Mouse (Mus musculus): ENCODE measurements around the gene Taf15. TPM values are rescaled to one million over a fixed set of nuclear protein-coding genes. Genes with fewer than 3 reads are reported as not detected.

The Taf15 gene
- total and polyA plus RNA-seq, 2 experiments: 7.1 to 29.1 TPM

- H3K27me3 ChIP-seq (ENCODE audit: control insufficient read depth, insufficient read depth, low read length): no peaks in the 10 kb centered on the region
- DNase-seq (ENCODE audit: extremely low read depth, low read depth, low spot score): no peak
- H3K4me3 ChIP-seq (ENCODE audit: insufficient read depth, low read depth, low read length): no peak overlapping the region
- H3K36me3 ChIP-seq (ENCODE audit: control insufficient read depth, insufficient read depth, low read length): no peaks in the 10 kb centered on the region
- TF ChIP-seq POLR2A (IDR thresholded peaks at IDR 0.05; ENCODE audit: extremely low read depth, insufficient read depth, low read length) (no peak), CTCF (IDR thresholded peaks at IDR 0.05; ENCODE audit: low read depth, low read length) (no peak)
- H3K79me2 ChIP-seq (ENCODE audit: control insufficient read depth, insufficient read depth, low read length): no peaks in the 10 kb centered on the region
- WGBS: 89% methylated on average over 10 of the region's 10 CpGs
- H3K4me1 ChIP-seq (ENCODE audit: control insufficient read depth, insufficient read depth, low read length): no peaks in the 10 kb centered on the region; the same call in 1 of the 2 replicates
- no peak overlapping the region for H3K27ac ChIP-seq (replicated peaks; ENCODE audit: insufficient read depth, low read depth, low read length)
- H3K9ac ChIP-seq (ENCODE audit: low read depth, low read length): no peak overlapping the region
Measured at GRCm38 (mm10) chr11:83461462-83462027, 11.3 kb upstream of the Taf15 start.

DNA sequence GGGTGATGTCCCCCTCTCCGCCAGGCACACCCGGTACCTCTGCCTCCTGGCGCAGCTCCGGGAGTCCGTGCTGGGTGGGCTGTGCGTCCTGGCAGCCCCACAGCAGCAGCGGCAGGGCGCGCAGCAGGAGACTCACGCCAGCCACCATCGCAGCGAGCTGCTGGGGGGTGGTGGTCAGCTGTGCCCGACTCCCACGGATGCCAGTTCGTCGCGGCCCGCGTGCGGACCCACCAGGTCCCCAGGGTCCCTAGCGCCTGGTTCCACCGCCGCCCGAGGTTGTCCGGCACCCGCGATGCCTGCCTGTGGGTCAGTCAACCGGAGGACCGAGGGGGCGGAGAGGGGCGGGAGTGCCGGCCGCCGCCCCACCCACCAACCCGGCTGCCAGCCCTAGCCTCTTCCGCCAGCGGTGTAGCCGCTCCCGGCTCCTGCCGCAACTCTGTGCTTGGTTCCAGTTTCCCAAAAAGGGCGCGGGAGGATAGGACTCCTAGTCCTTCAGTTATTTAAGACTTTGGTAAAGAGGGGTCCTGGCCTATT lies 10.1 kb upstream of the Taf15 start, which contains the start of gene Mmp28:
Gene Mmp28 (minus strand): TSS at position 361 of the 534 bp plus-strand sequence.
- no peaks in the 10 kb centered on the region; the same call in 1 of the 2 replicates for H3K4me1 ChIP-seq (ENCODE audit: control insufficient read depth, insufficient read depth, low read length)
- WGBS: under 1% methylated on average over 42 of the region's 42 CpGs
- no peaks in the 10 kb centered on the region for H3K27me3 ChIP-seq (ENCODE audit: control insufficient read depth, insufficient read depth, low read length)
- H3K27ac ChIP-seq (replicated peaks; ENCODE audit: insufficient read depth, low read depth, low read length): no peak within 1 kb of the TSS
- TF ChIP-seq POLR2A (IDR thresholded peaks at IDR 0.05; ENCODE audit: extremely low read depth, insufficient read depth, low read length) (no peak), CTCF (IDR thresholded peaks at IDR 0.05; ENCODE audit: low read depth, low read length) (no peak)
- H3K4me3 ChIP-seq (ENCODE audit: insufficient read depth, low read depth, low read length): peak within 1 kb of the TSS; percentile 70
- no peaks in the 10 kb centered on the region for H3K79me2 ChIP-seq (ENCODE audit: control insufficient read depth, insufficient read depth, low read length)
- DNase-seq (ENCODE audit: extremely low read depth, low read depth, low spot score): peak; percentile 24
- peak within 1 kb of the TSS; percentile 68 for H3K9ac ChIP-seq (ENCODE audit: low read depth, low read length)
- no peaks in the 10 kb centered on the region for H3K36me3 ChIP-seq (ENCODE audit: control insufficient read depth, insufficient read depth, low read length)

DNA sequence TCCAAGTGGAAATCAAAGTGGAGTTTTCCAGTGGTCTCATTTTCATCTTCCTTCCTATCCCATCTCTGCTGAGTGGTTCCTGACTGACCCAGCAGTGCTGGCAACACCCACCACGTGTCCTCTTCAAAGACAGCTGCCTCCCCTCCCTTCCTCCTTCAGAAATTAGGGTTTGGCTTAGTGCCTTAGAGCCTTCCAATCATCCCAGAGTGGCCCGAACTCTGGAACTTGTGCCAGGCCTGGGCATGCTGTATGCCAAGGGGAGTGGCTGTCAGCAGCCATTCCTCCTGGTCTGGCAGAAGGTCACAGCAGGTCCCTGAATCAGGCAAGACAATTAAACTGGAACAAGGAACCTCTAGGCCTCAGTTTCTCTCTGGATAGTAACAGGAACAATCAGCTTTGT lies 6.9 kb upstream of the Taf15 start:
- WGBS: 8% methylated on average over 2 of the region's 2 CpGs
- peak; percentile 56 for DNase-seq (ENCODE audit: extremely low read depth, low read depth, low spot score)
- no peak overlapping the region for H3K27ac ChIP-seq (replicated peaks; ENCODE audit: insufficient read depth, low read depth, low read length)

DNA sequence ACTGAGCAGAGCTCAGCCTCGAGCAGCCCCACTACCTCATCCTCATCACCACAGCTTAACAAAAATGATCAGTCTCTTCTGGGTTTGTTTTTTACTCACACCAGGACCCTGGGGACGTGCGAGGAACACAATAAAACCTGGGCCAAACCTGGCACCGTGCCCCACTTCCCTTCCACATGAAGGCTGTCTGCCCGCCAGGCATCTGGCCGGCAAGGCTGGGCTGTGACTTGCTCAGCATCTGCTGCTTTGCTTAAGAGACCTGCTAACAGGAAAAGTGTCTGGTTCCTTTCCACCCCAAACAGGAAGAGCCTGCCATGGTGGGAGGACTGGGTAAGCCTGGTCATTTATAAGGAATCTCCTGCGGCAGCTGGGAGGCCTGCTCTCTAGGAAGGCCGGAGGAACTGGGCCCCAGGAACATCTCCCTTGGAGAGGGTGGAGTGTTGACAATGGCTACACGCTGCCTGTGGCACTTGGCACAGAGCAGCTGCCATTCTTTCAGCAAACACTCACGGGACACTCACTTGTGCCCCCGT lies 5.7 kb upstream of the Taf15 start:
- 74% methylated on average over 11 of the region's 11 CpGs for WGBS
- no peak overlapping the region for H3K9ac ChIP-seq (ENCODE audit: low read depth, low read length)
- H3K4me3 ChIP-seq (ENCODE audit: insufficient read depth, low read depth, low read length): no peak overlapping the region
- no peak for DNase-seq (ENCODE audit: extremely low read depth, low read depth, low spot score)
- no peak overlapping the region for H3K27ac ChIP-seq (replicated peaks; ENCODE audit: insufficient read depth, low read depth, low read length)
- H3K79me2 ChIP-seq (ENCODE audit: control insufficient read depth, insufficient read depth, low read length): no peaks in the 10 kb centered on the region
- TF ChIP-seq CTCF (IDR thresholded peaks at IDR 0.05; ENCODE audit: low read depth, low read length) (no peak), POLR2A (IDR thresholded peaks at IDR 0.05; ENCODE audit: extremely low read depth, insufficient read depth, low read length) (no peak)
- peaks cover 6% of the 10 kb centered on the region; the same call in 1 of the 2 replicates for H3K4me1 ChIP-seq (ENCODE audit: control insufficient read depth, insufficient read depth, low read length)
- no peaks in the 10 kb centered on the region for H3K36me3 ChIP-seq (ENCODE audit: control insufficient read depth, insufficient read depth, low read length)
- no peaks in the 10 kb centered on the region for H3K27me3 ChIP-seq (ENCODE audit: control insufficient read depth, insufficient read depth, low read length)

More for the DNA sequence above, 6.9 kb upstream of the Taf15 start:
- no peaks in the 10 kb centered on the region for H3K27me3 ChIP-seq (ENCODE audit: control insufficient read depth, insufficient read depth, low read length)
- H3K4me3 ChIP-seq (ENCODE audit: insufficient read depth, low read depth, low read length): no peak overlapping the region
- H3K4me1 ChIP-seq (ENCODE audit: control insufficient read depth, insufficient read depth, low read length): no peaks in the 10 kb centered on the region; the same call in 1 of the 2 replicates
- no peak overlapping the region for H3K9ac ChIP-seq (ENCODE audit: low read depth, low read length)
- no peaks in the 10 kb centered on the region for H3K36me3 ChIP-seq (ENCODE audit: control insufficient read depth, insufficient read depth, low read length)
- no peaks in the 10 kb centered on the region for H3K79me2 ChIP-seq (ENCODE audit: control insufficient read depth, insufficient read depth, low read length)
- no peak for TF ChIP-seq CTCF (IDR thresholded peaks at IDR 0.05; ENCODE audit: low read depth, low read length)
- no peak for TF ChIP-seq POLR2A (IDR thresholded peaks at IDR 0.05; ENCODE audit: extremely low read depth, insufficient read depth, low read length)

DNA sequence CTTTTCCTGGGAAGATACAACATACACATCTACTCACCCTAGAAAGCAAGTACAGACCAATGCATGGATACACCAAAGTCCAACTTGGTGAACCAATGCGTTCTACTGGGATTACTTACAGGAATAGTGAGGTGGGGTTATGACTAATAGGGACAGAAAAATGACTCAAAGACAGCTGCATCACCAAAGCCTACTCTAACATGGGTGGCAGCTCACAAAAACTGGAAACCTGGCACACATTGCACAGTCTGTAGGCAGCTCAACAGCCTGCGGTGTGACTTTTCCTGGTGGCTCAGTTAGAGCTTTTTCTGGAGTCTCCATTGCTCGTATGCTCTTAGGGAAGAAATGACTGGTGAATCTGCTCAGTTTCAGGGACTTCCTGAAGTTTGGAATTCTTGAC lies 4.1 kb upstream of the Taf15 start:
- H3K4me3 ChIP-seq (ENCODE audit: insufficient read depth, low read depth, low read length): no peak overlapping the region
- H3K9ac ChIP-seq (ENCODE audit: low read depth, low read length): no peak overlapping the region
- TF ChIP-seq POLR2A (IDR thresholded peaks at IDR 0.05; ENCODE audit: extremely low read depth, insufficient read depth, low read length) (no peak), CTCF (IDR thresholded peaks at IDR 0.05; ENCODE audit: low read depth, low read length) (no peak)
- H3K4me1 ChIP-seq (ENCODE audit: control insufficient read depth, insufficient read depth, low read length): peaks cover 6% of the 10 kb centered on the region; the same call in 1 of the 2 replicates
- H3K36me3 ChIP-seq (ENCODE audit: control insufficient read depth, insufficient read depth, low read length): no peaks in the 10 kb centered on the region
- no peaks in the 10 kb centered on the region; the same call in 1 of the 2 replicates for H3K79me2 ChIP-seq (ENCODE audit: control insufficient read depth, insufficient read depth, low read length)
- no peak overlapping the region for H3K27ac ChIP-seq (replicated peaks; ENCODE audit: insufficient read depth, low read depth, low read length)
- no peaks in the 10 kb centered on the region for H3K27me3 ChIP-seq (ENCODE audit: control insufficient read depth, insufficient read depth, low read length)
- DNase-seq (ENCODE audit: extremely low read depth, low read depth, low spot score): no peak
- WGBS: 98% methylated on average over 3 of the region's 3 CpGs

GRCm38 (mm10) chr11:83471766-83472165 lies 1.1 kb upstream of the Taf15 start:
- H3K4me3 ChIP-seq (ENCODE audit: insufficient read depth, low read depth, low read length): no peak overlapping the region
- no peak for TF ChIP-seq CTCF (IDR thresholded peaks at IDR 0.05; ENCODE audit: low read depth, low read length)
- TF ChIP-seq POLR2A (IDR thresholded peaks at IDR 0.05; ENCODE audit: extremely low read depth, insufficient read depth, low read length): no peak
- WGBS: 92% methylated on average over 2 of the region's 2 CpGs
- peaks cover 15% of the 10 kb centered on the region; the same call in 1 of the 2 replicates for H3K4me1 ChIP-seq (ENCODE audit: control insufficient read depth, insufficient read depth, low read length)
- peak; percentile 39 for DNase-seq (ENCODE audit: extremely low read depth, low read depth, low spot score)
- H3K27me3 ChIP-seq (ENCODE audit: control insufficient read depth, insufficient read depth, low read length): no peaks in the 10 kb centered on the region
- peak overlapping the region; percentile 89 for H3K27ac ChIP-seq (replicated peaks; ENCODE audit: insufficient read depth, low read depth, low read length)
- peaks cover 4% of the 10 kb centered on the region; the same call in 1 of the 2 replicates for H3K36me3 ChIP-seq (ENCODE audit: control insufficient read depth, insufficient read depth, low read length)
- H3K9ac ChIP-seq (ENCODE audit: low read depth, low read length): peak overlapping the region; percentile 36
- peaks cover 4% of the 10 kb centered on the region; the same call in 1 of the 2 replicates for H3K79me2 ChIP-seq (ENCODE audit: control insufficient read depth, insufficient read depth, low read length)
